Mouse (Mus musculus): ENCODE data around the gene A630076J17Rik. TPM values are rescaled to one million over a fixed set of nuclear protein-coding genes. Genes with fewer than 3 reads are reported as not detected.
A peak's percentile ranks its signal among the peaks of the same experiment; 100 is the strongest.

Gene A630076J17Rik
- polyA plus RNA-seq, 1 experiment from 2014 or later = not detected

DNA sequence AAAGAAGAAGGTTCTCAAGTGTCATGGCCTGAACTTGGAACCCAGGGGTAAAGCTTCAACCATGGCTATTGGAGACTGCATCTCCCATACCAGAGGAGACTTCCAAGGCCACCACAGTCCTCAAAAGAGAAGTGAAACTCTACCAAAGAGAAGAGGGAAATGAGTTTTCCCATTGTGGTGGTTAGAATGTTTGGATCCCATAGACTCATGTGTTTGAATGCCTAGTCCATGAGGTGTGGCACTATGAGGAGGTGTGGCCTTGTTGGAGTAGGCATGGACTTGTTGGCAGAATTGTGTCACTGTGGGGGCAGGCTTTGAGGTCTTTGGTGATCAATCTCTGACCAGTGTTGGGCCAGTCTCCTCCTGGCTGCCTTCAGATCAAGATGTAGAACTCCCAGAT lies 25.2 kb upstream of the A630076J17Rik start:
- no peak for ATAC-seq (ENCODE audit: low read depth)
- H3K36me3 ChIP-seq (ENCODE audit: control insufficient read depth, insufficient read depth) = no peaks in the 10 kb centered on the region
- no peaks in the 10 kb centered on the region for H3K4me1 ChIP-seq (ENCODE audit: control insufficient read depth, low read depth, low read length)
- no peak overlapping the region for H3K9ac ChIP-seq (ENCODE audit: low read depth, low read length)
- no peaks in the 10 kb centered on the region for H3K9me3 ChIP-seq (replicated peaks; ENCODE audit: control insufficient read depth, low read length)
- H3K4me2 ChIP-seq (ENCODE audit: low read depth, low read length) = no peak overlapping the region
- H3K27me3 ChIP-seq (ENCODE audit: control insufficient read depth, insufficient read depth, low read depth, low read length) = no peaks in the 10 kb centered on the region
- H3K27ac ChIP-seq (ENCODE audit: low read length) = no peak overlapping the region
- no peak overlapping the region for H3K4me3 ChIP-seq (ENCODE audit: low read depth, low read length)

DNA sequence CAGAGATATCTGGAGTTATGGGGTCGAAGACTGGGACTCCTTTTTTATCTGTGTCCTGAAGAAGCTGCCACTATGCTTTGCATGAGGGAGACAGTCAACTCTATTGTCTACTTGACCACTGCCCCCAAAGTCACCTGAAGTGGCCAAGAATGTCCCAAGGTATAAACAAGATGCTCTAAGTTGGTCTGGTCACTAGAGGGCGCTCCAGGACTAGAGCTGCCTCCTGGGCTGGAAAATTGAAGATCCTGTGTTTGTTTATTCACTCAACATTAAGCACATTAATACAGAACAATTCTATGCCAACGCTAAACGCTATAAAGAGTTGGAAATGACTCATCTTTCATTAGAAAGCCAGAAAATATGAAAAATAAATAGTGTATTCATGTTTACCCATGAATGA lies 24.4 kb upstream of the A630076J17Rik start:
- H3K9me3 ChIP-seq (replicated peaks; ENCODE audit: control insufficient read depth, low read length) = no peaks in the 10 kb centered on the region
- no peaks in the 10 kb centered on the region for H3K36me3 ChIP-seq (ENCODE audit: control insufficient read depth, insufficient read depth)
- no peaks in the 10 kb centered on the region for H3K27me3 ChIP-seq (ENCODE audit: control insufficient read depth, insufficient read depth, low read depth, low read length)
- H3K4me1 ChIP-seq (ENCODE audit: control insufficient read depth, low read depth, low read length) = no peaks in the 10 kb centered on the region
- no peak overlapping the region for H3K4me2 ChIP-seq (ENCODE audit: low read depth, low read length)
- no peak overlapping the region for H3K27ac ChIP-seq (ENCODE audit: low read length)
- WGBS (ENCODE audit: insufficient replicate concordance) = 5% methylated on average over 4 of the region's 4 CpGs
- H3K9ac ChIP-seq (ENCODE audit: low read depth, low read length) = no peak overlapping the region
- no peak for ATAC-seq (ENCODE audit: low read depth)
- H3K4me3 ChIP-seq (ENCODE audit: low read depth, low read length) = no peak overlapping the region

DNA sequence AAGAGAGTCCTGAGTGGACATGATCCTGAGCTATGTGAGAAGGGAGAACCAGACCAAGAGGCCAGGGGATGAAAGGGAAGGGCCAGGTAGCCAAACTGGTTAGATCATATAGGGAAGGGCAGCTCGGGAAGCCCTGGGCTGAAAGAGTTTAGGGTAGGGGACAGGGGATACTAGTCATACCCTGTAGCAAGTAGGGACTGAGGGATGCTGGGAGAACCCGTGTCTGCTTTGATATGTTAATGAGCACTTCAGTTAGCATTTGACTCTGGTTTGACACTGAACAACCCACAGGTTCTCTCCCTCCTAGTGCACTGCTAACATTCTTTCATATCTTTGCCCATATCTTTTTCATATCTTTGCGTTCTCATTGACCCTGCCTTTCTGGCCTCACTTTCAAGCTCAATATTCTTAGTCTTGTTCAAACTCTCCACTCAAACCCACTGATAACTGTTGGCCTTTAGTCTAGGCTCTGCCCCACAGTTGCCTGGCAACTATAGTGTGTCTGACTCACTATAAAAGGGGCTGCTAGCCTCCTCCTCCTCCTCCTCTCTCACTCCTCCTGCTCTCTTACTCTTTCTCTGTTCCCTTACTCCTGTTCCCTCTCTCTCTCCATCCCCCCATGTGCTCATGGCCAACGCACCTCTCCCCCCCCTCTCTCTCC lies 23.8 kb upstream of the A630076J17Rik start:
- Histone ChIP-seq H3K9me3 (replicated peaks; ENCODE audit: control insufficient read depth, low read length) (no peaks in the 10 kb centered on the region), H3K36me3 (ENCODE audit: control insufficient read depth, insufficient read depth) (no peaks in the 10 kb centered on the region), H3K4me2 (ENCODE audit: low read depth, low read length) (no peak overlapping the region), H3K27ac (ENCODE audit: low read length) (no peak overlapping the region), H3K9ac (ENCODE audit: low read depth, low read length) (no peak overlapping the region), H3K4me1 (ENCODE audit: control insufficient read depth, low read depth, low read length) (no peaks in the 10 kb centered on the region), H3K4me3 (ENCODE audit: low read depth, low read length) (no peak overlapping the region), H3K27me3 (ENCODE audit: control insufficient read depth, insufficient read depth, low read depth, low read length) (no peaks in the 10 kb centered on the region)
- no peak for ATAC-seq (ENCODE audit: low read depth)
- WGBS (ENCODE audit: insufficient replicate concordance) = 47% methylated on average over 4 of the region's 4 CpGs

GRCm38 (mm10) chr3:107207625-107208253 lies 22.7 kb upstream of the A630076J17Rik start:
- H3K9ac ChIP-seq (ENCODE audit: low read depth, low read length) = no peak overlapping the region
- H3K4me1 ChIP-seq (ENCODE audit: control insufficient read depth, low read depth, low read length) = no peaks in the 10 kb centered on the region
- no peaks in the 10 kb centered on the region for H3K36me3 ChIP-seq (ENCODE audit: control insufficient read depth, insufficient read depth)
- no peak overlapping the region for H3K4me3 ChIP-seq (ENCODE audit: low read depth, low read length)
- H3K27ac ChIP-seq (ENCODE audit: low read length) = no peak overlapping the region
- H3K27me3 ChIP-seq (ENCODE audit: control insufficient read depth, insufficient read depth, low read depth, low read length) = no peaks in the 10 kb centered on the region
- 46% methylated on average over 7 of the region's 7 CpGs for WGBS (ENCODE audit: insufficient replicate concordance)
- no peaks in the 10 kb centered on the region for H3K9me3 ChIP-seq (replicated peaks; ENCODE audit: control insufficient read depth, low read length)
- no peak for ATAC-seq (ENCODE audit: low read depth)
- no peak overlapping the region for H3K4me2 ChIP-seq (ENCODE audit: low read depth, low read length)

DNA sequence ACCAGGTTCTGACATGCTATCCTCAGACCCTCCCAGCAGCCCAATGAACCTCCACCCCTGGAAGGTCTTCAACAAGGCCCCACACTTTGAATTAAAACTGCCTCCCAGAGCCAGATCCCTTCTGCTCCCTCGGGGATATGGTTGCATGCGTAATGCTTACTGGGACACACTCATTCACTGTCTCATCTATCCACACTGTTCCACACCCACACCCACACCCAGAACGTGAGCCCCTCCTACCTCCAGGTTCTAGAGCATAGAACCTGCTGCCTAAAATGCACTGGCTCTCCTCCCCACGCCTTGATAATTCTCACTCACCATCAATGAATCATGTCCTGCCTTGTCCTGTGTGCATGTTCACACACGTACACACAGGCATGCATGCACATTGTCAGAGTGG lies 15.8 kb upstream of the A630076J17Rik start:
- Histone ChIP-seq H3K4me3 (ENCODE audit: low read depth, low read length) (no peak overlapping the region), H3K27me3 (ENCODE audit: control insufficient read depth, insufficient read depth, low read depth, low read length) (no peaks in the 10 kb centered on the region), H3K9me3 (replicated peaks; ENCODE audit: control insufficient read depth, low read length) (no peaks in the 10 kb centered on the region), H3K9ac (ENCODE audit: low read depth, low read length) (no peak overlapping the region), H3K36me3 (ENCODE audit: control insufficient read depth, insufficient read depth) (no peaks in the 10 kb centered on the region), H3K27ac (ENCODE audit: low read length) (no peak overlapping the region), H3K4me1 (ENCODE audit: control insufficient read depth, low read depth, low read length) (no peaks in the 10 kb centered on the region), H3K4me2 (ENCODE audit: low read depth, low read length) (no peak overlapping the region)
- ATAC-seq (ENCODE audit: low read depth) = no peak
- 47% methylated on average over 5 of the region's 5 CpGs for WGBS (ENCODE audit: insufficient replicate concordance)

DNA sequence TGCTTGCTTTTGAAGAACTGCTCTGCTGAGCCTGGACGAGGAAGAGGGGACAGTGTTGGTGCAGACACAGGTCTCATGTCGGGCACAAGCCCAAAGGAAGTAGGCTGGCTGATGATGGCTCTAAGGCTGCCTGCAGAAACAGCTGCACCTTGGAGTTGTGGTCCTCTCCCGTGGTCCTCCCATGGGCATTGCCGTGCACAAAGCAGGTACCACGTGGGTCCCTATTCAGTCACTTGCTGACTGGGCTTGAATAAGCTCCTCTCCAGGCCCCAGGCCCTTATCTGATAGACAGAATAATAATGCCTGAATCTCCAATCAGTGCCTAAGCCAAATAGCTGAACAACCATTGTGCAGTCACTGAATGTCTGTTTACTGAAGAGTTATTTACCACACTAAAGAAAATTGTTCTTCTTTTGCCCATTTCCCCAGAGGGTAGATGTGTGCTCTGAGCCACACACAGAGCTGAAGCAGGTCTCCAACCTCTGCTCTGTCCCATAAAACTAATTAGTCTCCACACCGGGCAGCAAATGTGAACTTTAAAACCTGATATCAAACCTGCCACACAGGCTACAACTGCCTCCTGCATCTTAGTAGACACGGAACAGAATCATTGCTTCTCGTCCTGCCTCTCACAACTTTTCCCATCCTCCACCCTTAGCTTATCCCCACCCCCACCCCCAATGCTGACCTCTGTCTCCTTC lies 13.9 kb upstream of the A630076J17Rik start:
- H3K4me1 ChIP-seq (ENCODE audit: control insufficient read depth, low read depth, low read length) = no peaks in the 10 kb centered on the region
- H3K4me2 ChIP-seq (ENCODE audit: low read depth, low read length) = no peak overlapping the region
- H3K27ac ChIP-seq (ENCODE audit: low read length) = no peak overlapping the region
- H3K9ac ChIP-seq (ENCODE audit: low read depth, low read length) = no peak overlapping the region
- no peaks in the 10 kb centered on the region for H3K9me3 ChIP-seq (replicated peaks; ENCODE audit: control insufficient read depth, low read length)
- ATAC-seq (ENCODE audit: low read depth) = no peak
- 61% methylated on average over 8 of the region's 8 CpGs for WGBS (ENCODE audit: insufficient replicate concordance)
- no peaks in the 10 kb centered on the region for H3K27me3 ChIP-seq (ENCODE audit: control insufficient read depth, insufficient read depth, low read depth, low read length)
- no peaks in the 10 kb centered on the region for H3K36me3 ChIP-seq (ENCODE audit: control insufficient read depth, insufficient read depth)
- H3K4me3 ChIP-seq (ENCODE audit: low read depth, low read length) = no peak overlapping the region

DNA sequence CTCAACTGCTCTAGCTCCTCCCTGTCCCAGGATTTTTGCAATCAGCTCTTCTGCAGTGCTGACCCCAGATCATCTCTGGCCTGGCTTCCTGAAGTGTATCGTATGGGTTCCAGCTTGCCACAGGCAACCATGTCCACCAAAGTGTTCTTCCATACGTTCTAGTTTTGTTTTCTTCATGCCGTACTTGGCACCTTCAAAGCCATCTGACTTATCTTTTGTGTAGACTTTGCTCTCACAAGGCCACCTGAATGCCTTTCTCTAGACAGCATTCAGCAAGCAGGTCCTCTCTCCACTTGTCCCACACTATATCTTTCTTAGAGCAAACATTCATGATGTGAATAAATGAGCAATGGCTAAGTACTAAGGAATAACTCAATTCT lies 13.3 kb upstream of the A630076J17Rik start:
- no peak overlapping the region for H3K27ac ChIP-seq (ENCODE audit: low read length)
- no peaks in the 10 kb centered on the region for H3K36me3 ChIP-seq (ENCODE audit: control insufficient read depth, insufficient read depth)
- no peaks in the 10 kb centered on the region for H3K4me1 ChIP-seq (ENCODE audit: control insufficient read depth, low read depth, low read length)
- no peaks in the 10 kb centered on the region for H3K27me3 ChIP-seq (ENCODE audit: control insufficient read depth, insufficient read depth, low read depth, low read length)
- WGBS (ENCODE audit: insufficient replicate concordance) = 58% methylated on average over 3 of the region's 3 CpGs
- peak; percentile 24; the same call in 1 of the 2 replicates for ATAC-seq (ENCODE audit: low read depth)
- no peaks in the 10 kb centered on the region for H3K9me3 ChIP-seq (replicated peaks; ENCODE audit: control insufficient read depth, low read length)
- H3K9ac ChIP-seq (ENCODE audit: low read depth, low read length) = no peak overlapping the region
- H3K4me3 ChIP-seq (ENCODE audit: low read depth, low read length) = no peak overlapping the region
- H3K4me2 ChIP-seq (ENCODE audit: low read depth, low read length) = no peak overlapping the region

GRCm38 (mm10) chr3:107218572-107218971 lies 11.8 kb upstream of the A630076J17Rik start:
- Histone ChIP-seq H3K4me1 (ENCODE audit: control insufficient read depth, low read depth, low read length) (no peaks in the 10 kb centered on the region), H3K27me3 (ENCODE audit: control insufficient read depth, insufficient read depth, low read depth, low read length) (no peaks in the 10 kb centered on the region), H3K4me3 (ENCODE audit: low read depth, low read length) (no peak overlapping the region), H3K9ac (ENCODE audit: low read depth, low read length) (no peak overlapping the region), H3K9me3 (replicated peaks; ENCODE audit: control insufficient read depth, low read length) (no peaks in the 10 kb centered on the region), H3K27ac (ENCODE audit: low read length) (no peak overlapping the region), H3K4me2 (ENCODE audit: low read depth, low read length) (no peak overlapping the region), H3K36me3 (ENCODE audit: control insufficient read depth, insufficient read depth) (no peaks in the 10 kb centered on the region)
- WGBS (ENCODE audit: insufficient replicate concordance) = 71% methylated on average over 7 of the region's 7 CpGs
- no peak for ATAC-seq (ENCODE audit: low read depth)

- no peak within 1 kb of the TSS for H3K27ac ChIP-seq (ENCODE audit: low read length)
- WGBS (ENCODE audit: insufficient replicate concordance) = 59% methylated on average over 10 of the region's 10 CpGs
- H3K9ac ChIP-seq (ENCODE audit: low read depth, low read length) = no peak within 1 kb of the TSS
- no peaks in the 10 kb centered on the region for H3K4me1 ChIP-seq (ENCODE audit: control insufficient read depth, low read depth, low read length)
- H3K4me2 ChIP-seq (ENCODE audit: low read depth, low read length) = no peak within 1 kb of the TSS
- no peaks in the 10 kb centered on the region for H3K27me3 ChIP-seq (ENCODE audit: control insufficient read depth, insufficient read depth, low read depth, low read length)
- no peaks in the 10 kb centered on the region for H3K36me3 ChIP-seq (ENCODE audit: control insufficient read depth, insufficient read depth)
- 0 out of 2 replicates have a peak, but pooled peaks cover 2% of the 10 kb centered on the region for H3K9me3 ChIP-seq (replicated peaks; ENCODE audit: control insufficient read depth, low read length)
- no peak within 1 kb of the TSS for H3K4me3 ChIP-seq (ENCODE audit: low read depth, low read length)
- ATAC-seq (ENCODE audit: low read depth) = no peak
Measured at GRCm38 (mm10) chr3:107221608-107222007, 8.8 kb upstream of the A630076J17Rik start, which contains the start of gene Cym. TSS of gene Cym (minus strand) at chr3:107221732.
